Mouse (Mus musculus) lung, adult 2 months (tissue): ENCODE measurements around the gene Chrna3.

Experiments
- CTCF ChIP-seq: fragments of 200-500 bp; IDR thresholded peaks from 2 replicates; pipeline ENCODE4 v1.5.1; 2011; ENCODE audit warnings: mild to moderate bottlenecking, low read length, control low read depth; ENCODE audit not compliant: insufficient read depth
- POLR2A ChIP-seq: fragments of 200-500 bp; IDR thresholded peaks from 2 replicates; pipeline ENCODE4 v1.6.1; 2011; ENCODE audit warnings: low read depth, mild to moderate bottlenecking, control low read depth, low read length, borderline replicate concordance; ENCODE audit errors: extremely low read depth

GRCm38 (mm10) chr9:54994381-54994780, 32.0 kb downstream of the Chrna3 start:
- TF ChIP-seq CTCF = no peak
- no peak for TF ChIP-seq POLR2A
